Comparison of ENCODE assay signal across 8 mouse cellular contexts in genomic region chr9:111497074-111497811, GRCm38 (mm10). TPM values are rescaled to one million over a fixed set of nuclear protein-coding genes. Genes with fewer than 3 reads are reported as not detected.
A peak's percentile ranks its signal among the peaks of the same experiment; 100 is the strongest.
DNase-seq lines count a peak whose midpoint lies in the region; ATAC-seq lines count a peak whose summit lies in the region.

No protein-coding gene starts in this region.

- no peaks in the 10 kb centered on the region for H3K27me3 ChIP-seq in hindbrain, embryonic 16.5 days (replicated peaks; ENCODE audit: control insufficient read depth, insufficient read depth, low read length)
- H3K27me3 ChIP-seq in megakaryocyte, embryonic 14.5 days (replicated peaks): peaks cover 3% of the 10 kb centered on the region

- WGBS in hindbrain, embryonic 16.5 days: 28% methylated on average over 9 of the region's 9 CpGs

- peak; percentile 75 for ATAC-seq in hindbrain, embryonic 16.5 days

- DNase-seq in R1 (ENCODE audit: low read depth, low spot score): peak; percentile 72
- peak; percentile 81 for DNase-seq in cerebellum, adult 9-10 months
- peak; percentile 82 for DNase-seq in forelimb bud, embryonic 11.5 days (ENCODE audit: low read depth, low spot score)
- DNase-seq in layer of hippocampus, postnatal 25 days (ENCODE audit: extremely low spot score in 1 of 2, low spot score in 1 of 2): peak; percentile 68 to 84
- peak; percentile 86 to 87 for DNase-seq in right cerebral cortex, adult 2 months (ENCODE audit: low spot score in 2 of 2)
- DNase-seq in urinary bladder, postnatal 14 days (ENCODE audit: low spot score): peak; percentile 82

- H3K4me3 ChIP-seq in hindbrain, embryonic 16.5 days (ENCODE audit: low read length): no peak overlapping the region
- H3K4me3 ChIP-seq in megakaryocyte, embryonic 14.5 days (replicated peaks): peak overlapping the region; percentile 33

- no peaks in the 10 kb centered on the region for H3K36me3 ChIP-seq in hindbrain, embryonic 16.5 days (ENCODE audit: control insufficient read depth, insufficient read depth, low read length)
- H3K36me3 ChIP-seq in megakaryocyte, embryonic 14.5 days (replicated peaks; ENCODE audit: low read length): no peaks in the 10 kb centered on the region

- 0 out of 2 replicates have a peak overlapping the region, but pooled peaks have one; percentile 22 for H3K9ac ChIP-seq in hindbrain, embryonic 16.5 days (ENCODE audit: low read depth, low read length)

- no peak overlapping the region for H3K4me2 ChIP-seq in hindbrain, embryonic 16.5 days (ENCODE audit: low read length)

- no peaks in the 10 kb centered on the region for H3K9me3 ChIP-seq in hindbrain, embryonic 16.5 days (ENCODE audit: control insufficient read depth, low read length)
- H3K9me3 ChIP-seq in megakaryocyte, embryonic 14.5 days: no peaks in the 10 kb centered on the region

- H3K4me1 ChIP-seq in hindbrain, embryonic 16.5 days (ENCODE audit: control insufficient read depth, insufficient read depth, low read depth, low read length): no peaks in the 10 kb centered on the region
- H3K4me1 ChIP-seq in megakaryocyte, embryonic 14.5 days: peaks cover 6% of the 10 kb centered on the region; the same call in 1 of the 2 replicates

- H3K27ac ChIP-seq in hindbrain, embryonic 16.5 days (ENCODE audit: low read depth, low read length): 0 out of 2 replicates have a peak overlapping the region, but pooled peaks have one; percentile 39

RNA-seq across cellular contexts. Expression of gene Dclk3, which starts 58.4 kb away (rescaled TPM):
- 6.8 and 8.0 TPM in 2 replicates for polyA plus RNA-seq in hindbrain, embryonic 16.5 days (2015; fragmentation: Nextera tagmentation; extraction: Ambion mirVana)
- 10 to 100 TPM; 12.2 to 13.2 TPM for total RNA-seq in layer of hippocampus, postnatal 25 days (2021)
- not detected in 2 replicates for polyA plus RNA-seq in megakaryocyte, embryonic 14.5 days (2012; ENCODE audit: insufficient read depth, low replicate concordance)
